Mouse (Mus musculus) adrenal gland (tissue): ENCODE data around the gene Clic4.

Source experiments
- intact Hi-C: fragments of 180-260 bp; cut with DNase I; formaldehyde crosslinking; loops from one replicate; pipeline ENCODE4 v1.15.1; 2025

The Clic4 gene

GRCm38 (mm10) chr4:135240329-135240728 is 32.3 kb downstream of the Clic4 start:
- intact Hi-C loops, result no loop called here

DNA sequence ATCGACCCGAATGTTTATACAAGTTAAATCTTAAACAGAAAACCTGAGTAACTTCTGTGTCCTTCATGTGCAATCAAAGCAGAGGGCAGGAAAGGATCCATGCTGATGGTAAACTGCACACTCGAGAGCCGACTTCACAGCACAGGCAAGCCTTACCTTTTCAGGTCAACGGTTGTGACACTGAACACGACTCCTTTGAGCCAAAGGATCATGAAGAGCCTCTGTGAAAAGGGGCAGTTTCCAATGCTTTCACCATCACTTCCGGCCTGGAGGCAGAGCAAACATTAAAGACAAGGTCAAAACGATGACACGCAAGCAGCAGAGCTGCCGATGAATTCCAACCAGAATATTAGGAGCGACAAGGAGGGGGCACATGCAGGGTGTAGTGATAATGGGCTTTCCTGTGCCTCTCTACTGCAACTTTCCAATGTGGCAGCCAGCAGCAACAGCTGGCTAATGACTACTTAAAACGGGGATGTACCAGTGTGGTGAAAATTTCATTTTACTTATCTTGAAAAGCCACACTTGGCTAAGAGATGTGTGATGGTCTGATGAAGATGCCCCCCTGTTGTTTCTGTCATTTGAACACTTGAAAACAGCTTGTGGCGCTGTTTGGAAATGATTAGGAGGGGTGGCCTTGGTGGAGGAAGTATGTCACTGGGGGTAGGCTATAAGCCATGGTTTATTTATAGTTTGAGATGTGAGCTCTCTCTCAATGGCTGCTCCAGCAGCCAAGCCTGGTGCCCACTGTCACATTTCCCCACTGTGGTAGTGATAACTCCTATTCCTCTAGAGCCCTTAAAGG is 33.7 kb downstream of the Clic4 start:
- intact Hi-C loops, result no loop called here

DNA sequence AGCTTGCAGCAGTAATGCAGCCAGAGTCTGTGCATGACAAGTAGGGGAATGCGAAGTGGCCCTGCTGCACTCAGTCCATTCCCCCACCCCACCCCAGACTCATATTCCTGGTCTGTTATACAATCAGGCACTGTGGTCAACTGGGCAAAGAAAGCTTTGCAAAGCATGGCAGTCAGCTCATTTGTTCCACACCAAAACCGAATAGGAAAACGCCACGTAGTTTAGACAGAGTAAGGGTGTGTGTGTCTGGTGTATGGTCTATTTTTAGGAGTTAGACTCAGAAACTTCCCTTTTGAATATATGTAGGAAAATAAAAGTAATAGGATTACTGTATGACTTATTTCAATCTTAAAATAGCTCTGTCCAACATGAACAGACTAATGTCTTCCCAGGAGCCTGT is 36.0 kb downstream of the Clic4 start:
- intact Hi-C loops, result no loop called here

- intact Hi-C loops, result no loop called here
Observed at GRCm38 (mm10) chr4:135235546-135235945, 37.1 kb downstream of the Clic4 start.

- intact Hi-C loops, result no loop called here
Observed at GRCm38 (mm10) chr4:135232563-135232962, 40.1 kb downstream of the Clic4 start.

- intact Hi-C loops, result no loop called here
Observed at GRCm38 (mm10) chr4:135231543-135231942, 41.1 kb downstream of the Clic4 start.

- intact Hi-C loops, result no loop called here
Observed at GRCm38 (mm10) chr4:135231136-135231535, 41.5 kb downstream of the Clic4 start.

DNA sequence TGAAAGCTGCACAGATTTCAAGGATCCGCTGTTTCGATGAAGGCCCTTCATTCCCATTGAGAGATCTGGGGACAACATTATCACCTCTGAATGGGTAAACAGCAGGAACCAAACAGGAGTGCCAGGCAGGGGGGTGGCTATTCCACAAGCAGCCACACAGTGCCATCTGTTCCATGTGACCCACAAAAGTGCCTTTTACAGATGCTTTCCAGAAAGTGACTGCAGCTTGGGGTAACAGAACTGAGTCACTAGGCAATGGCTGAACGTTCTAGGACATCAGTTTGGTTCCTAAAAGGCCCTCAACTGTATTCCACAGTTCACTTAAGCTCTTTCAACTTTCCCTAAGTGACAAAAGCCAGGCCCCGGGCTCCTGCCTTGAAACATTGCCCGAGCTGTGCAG is 42.0 kb downstream of the Clic4 start:
- intact Hi-C loops, result no loop called here

- intact Hi-C loops, result no loop called here
Observed at GRCm38 (mm10) chr4:135229871-135230270, 42.7 kb downstream of the Clic4 start.

- intact Hi-C loops, result no loop called here
Observed at GRCm38 (mm10) chr4:135228136-135228535, 44.5 kb downstream of the Clic4 start.

DNA sequence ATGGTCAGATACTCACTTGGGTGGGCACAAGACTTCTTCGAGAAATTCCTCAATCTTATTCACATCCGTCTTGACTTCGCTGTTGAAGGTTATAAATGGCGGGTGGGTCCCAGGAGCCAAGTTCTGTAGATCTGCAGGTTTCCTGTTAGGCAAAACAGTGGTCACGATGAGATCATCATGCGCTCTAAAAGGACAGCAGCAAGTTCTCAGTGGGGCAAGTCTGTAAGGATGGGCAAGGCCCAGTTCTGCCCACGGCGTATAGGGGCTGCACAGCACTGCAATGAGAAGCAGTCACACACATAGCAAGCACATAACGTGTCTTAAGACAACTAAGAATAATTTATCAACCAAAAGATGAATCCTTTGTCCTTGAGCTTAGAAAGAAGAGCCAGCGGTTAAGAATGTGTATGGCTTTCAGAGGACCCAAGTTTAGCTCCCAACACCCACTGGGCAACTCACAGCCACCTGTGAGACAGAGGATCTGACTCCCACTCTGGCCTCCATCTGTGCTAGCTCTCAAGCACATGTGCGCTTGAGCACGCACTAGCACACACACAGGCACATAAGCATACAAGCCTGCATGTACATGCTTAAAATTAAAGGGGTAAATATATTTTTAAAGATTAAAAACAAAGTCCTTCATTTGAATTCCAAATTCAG is 46.5 kb downstream of the Clic4 start:
- intact Hi-C loops, result no loop called here

- intact Hi-C loops, result loop anchor here (5.0 kb wide), 1 partner anchor 33 kb away; no protein-coding TSS in a partner anchor
Observed at GRCm38 (mm10) chr4:135223808-135224207, 48.8 kb downstream of the Clic4 start.

GRCm38 (mm10) chr4:135221632-135222407 is 50.8 kb downstream of the Clic4 start:
- intact Hi-C loops, result loop anchor here (5.0 kb wide), 1 partner anchor 35 kb away; no protein-coding TSS in a partner anchor

- intact Hi-C loops, result loop anchor here (5.0 kb wide), 1 partner anchor 37 kb away; no protein-coding TSS in a partner anchor
Observed at GRCm38 (mm10) chr4:135220641-135221040, 52.0 kb downstream of the Clic4 start.

DNA sequence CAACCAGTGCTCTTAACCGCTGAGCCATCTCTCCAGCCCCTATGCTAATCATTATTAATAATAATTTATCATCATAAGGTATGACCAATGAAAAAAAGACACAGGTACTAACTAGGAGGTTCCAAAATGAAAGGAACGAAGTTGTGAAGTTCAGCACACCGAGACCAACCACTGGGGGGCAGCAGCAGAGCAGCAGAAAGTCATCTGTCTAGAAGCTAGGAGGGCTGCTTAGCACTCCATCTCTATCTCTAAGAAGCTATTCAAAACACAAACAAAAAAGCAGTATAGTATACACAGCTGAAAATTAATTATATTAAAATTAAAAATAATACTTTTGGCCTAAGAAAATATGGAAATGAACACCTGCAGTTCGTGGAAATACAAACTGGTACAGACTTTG is 53.0 kb downstream of the Clic4 start:
- intact Hi-C loops, result loop anchor here (1.0 to 5.0 kb wide), 2 partner anchors 38 to 99 kb away; no protein-coding TSS in a partner anchor

DNA sequence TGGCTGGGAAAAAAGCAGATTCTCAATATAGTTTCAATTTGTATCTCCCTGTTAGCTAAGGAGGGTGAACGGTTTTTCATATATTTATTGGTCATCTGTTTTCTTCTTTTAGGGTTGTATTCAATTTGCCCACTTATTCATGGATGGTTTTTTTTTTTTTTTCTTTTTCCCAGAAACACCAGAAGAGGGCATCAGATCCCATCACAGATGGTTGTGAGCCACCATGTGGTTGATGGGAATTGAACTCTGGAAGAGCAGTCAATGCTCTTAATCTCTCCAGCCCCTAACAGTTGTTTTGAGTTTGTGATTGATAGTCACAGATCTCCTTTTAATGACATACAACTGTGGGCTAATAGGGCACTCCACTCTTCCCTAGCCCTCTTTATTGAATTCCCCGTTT is 62.8 kb downstream of the Clic4 start:
- intact Hi-C loops, result loop anchor here (5.0 kb wide), 1 partner anchor 143 kb away; no protein-coding TSS in a partner anchor

DNA sequence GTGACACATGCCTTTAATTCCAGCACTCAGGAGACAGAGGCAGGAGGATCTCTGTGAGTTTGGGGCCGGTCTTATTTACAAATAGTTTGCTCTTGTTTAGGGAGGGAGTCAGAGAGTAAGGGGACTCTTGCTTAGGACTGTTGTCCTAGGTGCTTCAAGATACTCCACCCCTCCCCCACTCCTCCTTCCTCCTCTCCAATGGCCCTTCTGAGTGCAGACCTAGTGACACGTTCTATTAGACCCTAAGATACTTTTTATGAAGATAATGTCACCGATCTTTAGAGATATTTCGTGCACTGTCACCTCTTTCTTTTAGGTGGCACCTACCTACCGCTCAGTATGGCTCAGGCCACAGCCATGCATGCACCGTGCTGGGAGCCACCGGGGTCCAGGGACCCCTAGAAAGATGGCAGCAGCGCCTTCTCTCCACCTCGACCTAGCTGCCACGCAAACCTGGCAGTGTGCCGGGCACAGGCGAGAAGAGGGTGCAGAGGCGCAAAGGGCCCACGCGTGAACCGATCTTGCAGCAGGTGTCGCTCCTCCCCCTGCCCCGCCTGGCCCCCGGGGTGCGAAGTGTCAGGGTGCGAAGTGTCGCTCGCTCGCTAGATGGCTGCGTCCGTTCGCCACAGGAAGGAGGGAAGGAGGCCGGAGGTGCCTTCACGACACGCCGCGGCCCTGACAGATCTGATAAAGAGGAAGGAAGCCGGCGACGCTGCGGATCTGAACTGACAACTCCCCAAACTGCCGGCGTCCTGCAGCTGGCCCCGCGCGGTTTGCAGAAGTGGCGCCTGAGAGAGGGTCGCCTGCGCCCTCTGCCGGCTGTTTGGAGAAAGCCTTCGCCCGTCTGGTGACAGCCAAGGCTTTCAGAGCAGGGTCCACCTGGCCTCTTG is 66.7 kb downstream of the Clic4 start:
- intact Hi-C loops, result loop anchor here (2.0 to 5.0 kb wide), 3 partner anchors 139 to 259 kb away; no protein-coding TSS in a partner anchor

GRCm38 (mm10) chr4:135205254-135205653 is 67.4 kb downstream of the Clic4 start:
- intact Hi-C loops, result loop anchor here (5.0 kb wide), 1 partner anchor 138 kb away; no protein-coding TSS in a partner anchor

GRCm38 (mm10) chr4:135204666-135205065 is 67.9 kb downstream of the Clic4 start:
- intact Hi-C loops, result loop anchor here (5.0 kb wide), 1 partner anchor 137 kb away; no protein-coding TSS in a partner anchor

DNA sequence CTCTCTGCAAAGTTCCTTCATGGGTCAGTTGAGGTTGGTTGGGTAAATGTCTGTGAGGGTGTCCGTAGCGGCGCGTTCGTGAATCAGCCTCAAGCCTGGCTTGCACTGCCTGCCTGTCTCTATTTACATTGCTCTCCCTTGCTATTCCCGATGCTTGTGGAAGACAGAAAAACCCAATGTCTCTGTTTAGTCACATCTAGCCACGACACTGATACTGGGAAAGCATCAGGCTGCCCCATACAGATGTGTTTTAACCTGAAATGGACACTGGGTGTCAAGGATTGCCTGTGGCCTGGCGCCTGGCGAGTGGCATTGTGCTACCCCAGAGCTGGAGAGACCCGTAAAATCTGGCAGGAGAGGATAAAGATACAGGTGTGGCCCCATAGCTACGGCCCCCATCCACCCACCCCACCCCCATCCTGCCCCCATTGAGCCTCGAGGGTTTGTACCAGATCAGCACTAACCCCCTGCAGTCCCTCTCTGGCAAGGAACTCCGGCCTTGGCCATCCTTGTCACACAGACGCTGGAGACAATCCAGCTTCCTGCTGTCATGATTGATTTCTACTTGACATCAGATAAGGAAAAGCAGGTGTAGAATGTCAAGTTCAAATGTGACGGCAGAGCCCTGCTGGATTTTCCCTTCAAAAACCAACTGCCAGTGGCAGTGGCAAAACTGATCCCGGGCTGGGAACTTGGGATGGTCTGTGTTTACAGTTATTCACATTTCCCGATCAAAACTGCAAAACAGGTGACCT is 68.6 kb downstream of the Clic4 start:
- intact Hi-C loops, result no loop called here
